Mouse (Mus musculus) left cerebral cortex, adult 2 months (tissue): ENCODE measurements around the gene Pdcd6ip. TPM values are rescaled to one million over a fixed set of nuclear protein-coding genes. Genes with fewer than 3 reads are reported as not detected.
A peak's percentile ranks its signal among the peaks of the same experiment; 100 is the strongest.

ENCODE experiments used
- DNase-seq, 2 experiments: peaks; one replicate each; pipeline ENCODE4 v3.0.0; 2021 to 2022; ENCODE audit warnings: low spot score in 2 of 2, mixed read lengths in 1 of 2; ENCODE audit errors: extremely low spot score in 1 of 2
- H3K27ac ChIP-seq: fragments of 200-600 bp; 2 replicates; pipeline ENCODE4 v1.8.1; 2022
- H3K4me3 ChIP-seq: fragments of 200-600 bp; 2 replicates; pipeline ENCODE4 v1.8.1; 2022
- CTCF ChIP-seq: fragments of 200-600 bp; IDR thresholded peaks from 2 replicates; pipeline ENCODE4 v1.8.1; 2022; ENCODE audit warnings: antibody characterized with exemption, mild to moderate bottlenecking, moderate library complexity
- intact Hi-C: fragments of 180-260 bp; cut with DNase I; formaldehyde crosslinking; loops from one replicate; pipeline ENCODE4 v1.15.1; 2025
- total RNA-seq, 2 experiments: library from RNA; stranded (reverse); gene quantifications; 2 replicates each; pipeline ENCODE4 v1.2.3; 2021

The Pdcd6ip gene
- total RNA-seq, 2 experiments from 2014 or later: 70.4 to 80.8 TPM

DNA sequence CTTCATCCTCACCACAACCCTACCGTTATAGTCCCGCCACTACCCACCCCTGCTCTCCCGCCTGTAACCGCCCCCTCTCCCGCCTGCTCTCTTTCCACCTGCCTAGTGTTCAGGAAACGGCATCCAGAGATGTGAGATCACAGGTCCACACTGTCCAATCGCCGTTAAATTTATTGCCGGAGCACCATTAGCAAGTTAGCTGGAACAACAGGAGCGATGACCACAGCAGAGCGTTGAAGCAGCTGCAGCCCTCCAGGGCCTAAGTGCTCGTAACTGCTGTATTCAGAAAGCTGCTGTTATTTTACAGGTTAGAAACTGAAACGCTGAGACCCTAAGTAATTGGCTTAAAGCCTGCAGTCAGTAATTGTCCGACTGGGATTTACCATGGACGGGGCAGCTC is 64.4 kb downstream of the Pdcd6ip start:
- no peak for DNase-seq
- intact Hi-C loops: loop anchor here (10.0 kb wide), 1 partner anchor 829 kb away; no protein-coding TSS in a partner anchor
- no peak for TF ChIP-seq CTCF
- Histone ChIP-seq H3K4me3 (no peak overlapping the region), H3K27ac (peak overlapping the region; percentile 67)

GRCm38 (mm10) chr9:113634986-113635385 is 73.1 kb downstream of the Pdcd6ip start:
- intact Hi-C loops: loop anchor here (5.0 to 10.0 kb wide), 6 partner anchors 293 to 1403 kb away; no protein-coding TSS in a partner anchor
- Histone ChIP-seq H3K4me3 (no peak overlapping the region), H3K27ac (no peak overlapping the region)
- DNase-seq: no peak
- TF ChIP-seq CTCF: no peak

GRCm38 (mm10) chr9:113633168-113633744 is 74.8 kb downstream of the Pdcd6ip start:
- H3K27ac ChIP-seq: peak overlapping the region; percentile 96
- TF ChIP-seq CTCF: no peak
- intact Hi-C loops: loop anchor here (5.0 to 10.0 kb wide), 6 partner anchors 291 to 1401 kb away; no protein-coding TSS in a partner anchor
- peak in 1 of 2 experiments; percentile 46 for DNase-seq
- H3K4me3 ChIP-seq: no peak overlapping the region

GRCm38 (mm10) chr9:113632350-113633043 is 75.6 kb downstream of the Pdcd6ip start:
- no peak for DNase-seq
- no peak overlapping the region for H3K4me3 ChIP-seq
- peak overlapping the region; percentile 96 for H3K27ac ChIP-seq
- no peak for TF ChIP-seq CTCF
- intact Hi-C loops: loop anchor here (5.0 to 10.0 kb wide), 6 partner anchors 290 to 1400 kb away; no protein-coding TSS in a partner anchor

DNA sequence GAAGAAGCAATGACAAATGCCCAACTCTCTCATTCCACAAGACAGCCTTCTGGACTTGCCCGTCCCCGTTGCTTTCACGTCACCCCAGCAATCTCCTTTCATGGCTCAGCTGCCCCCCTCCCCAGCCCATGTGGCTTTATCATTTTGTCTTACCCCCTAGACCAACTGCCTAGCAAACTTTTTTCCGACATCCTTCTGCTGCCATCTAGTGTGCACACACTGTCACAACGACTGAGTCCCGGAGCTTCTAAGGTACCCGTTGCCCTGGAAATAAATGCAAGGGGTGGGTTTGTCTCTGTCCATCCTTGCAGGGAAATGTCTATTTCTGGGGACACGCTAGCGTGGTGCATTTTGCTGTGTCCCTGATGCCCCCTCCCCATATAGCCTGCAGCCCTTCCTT is 78.4 kb downstream of the Pdcd6ip start:
- intact Hi-C loops: loop anchor here (2.0 to 10.0 kb wide), 12 partner anchors 107 to 1397 kb away; no protein-coding TSS in a partner anchor
- TF ChIP-seq CTCF: peak; percentile 72
- peak overlapping the region; percentile 86 for H3K27ac ChIP-seq

GRCm38 (mm10) chr9:113629191-113629590 is 78.9 kb downstream of the Pdcd6ip start:
- H3K4me3 ChIP-seq: no peak overlapping the region
- no peak for TF ChIP-seq CTCF
- no peak for DNase-seq
- peak overlapping the region; percentile 86 for H3K27ac ChIP-seq
- intact Hi-C loops: loop anchor here (2.0 to 5.0 kb wide), 6 partner anchors 107 to 380 kb away; no protein-coding TSS in a partner anchor

More for the DNA sequence above, 78.4 kb downstream of the Pdcd6ip start:
- peak; percentile 74 to 79 for DNase-seq
- no peak overlapping the region for H3K4me3 ChIP-seq

DNA sequence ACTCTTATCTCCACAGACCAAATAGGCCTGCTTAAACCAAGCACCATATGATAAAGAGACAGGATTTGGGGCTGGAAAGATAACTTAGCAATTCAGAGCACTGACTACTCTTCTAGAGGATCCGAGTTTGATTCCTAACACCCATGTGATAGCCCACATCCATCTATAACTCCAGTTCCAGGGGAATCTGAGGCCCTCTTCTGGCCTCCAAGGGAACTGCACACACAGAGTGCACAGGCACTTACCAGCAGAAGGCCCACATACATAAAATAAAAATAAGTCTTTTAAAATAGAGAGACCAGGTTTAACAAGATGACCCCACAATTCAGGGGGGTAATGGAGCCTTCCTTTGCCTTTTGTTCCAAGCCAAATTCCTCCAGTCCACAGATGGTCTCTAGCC is 79.3 kb downstream of the Pdcd6ip start:
- H3K4me3 ChIP-seq: no peak overlapping the region
- TF ChIP-seq CTCF: peak; percentile 42
- peak overlapping the region; percentile 86 for H3K27ac ChIP-seq
- no peak for DNase-seq
- intact Hi-C loops: loop anchor here (2.0 to 5.0 kb wide), 6 partner anchors 106 to 380 kb away; no protein-coding TSS in a partner anchor

DNA sequence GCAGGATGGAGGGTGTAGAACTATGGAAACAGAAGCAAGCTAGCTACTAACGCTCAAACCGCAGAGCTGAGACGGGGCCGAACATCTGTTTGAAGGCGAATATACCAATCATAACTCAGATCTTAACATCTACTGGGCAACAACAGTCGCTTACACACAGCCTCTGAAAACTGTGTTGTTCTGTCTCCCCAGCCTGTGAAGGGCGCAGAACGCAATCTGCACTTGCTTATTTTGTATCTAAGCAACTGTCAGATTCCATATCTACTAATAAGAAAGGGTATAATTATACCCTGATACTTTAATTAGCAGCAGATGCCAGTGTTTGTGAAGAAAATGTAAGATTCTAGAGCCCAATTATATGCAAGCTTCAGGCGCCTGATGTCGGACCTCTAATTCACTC is 81.3 kb downstream of the Pdcd6ip start:
- no peak for DNase-seq

GRCm38 (mm10) chr9:113624086-113624485 is 84.0 kb downstream of the Pdcd6ip start:
- H3K27ac ChIP-seq: peak overlapping the region; percentile 78
- intact Hi-C loops: no loop called here

More for the DNA sequence above, 81.3 kb downstream of the Pdcd6ip start:
- Histone ChIP-seq H3K27ac (peak overlapping the region; percentile 78), H3K4me3 (no peak overlapping the region)
- TF ChIP-seq CTCF: no peak
- intact Hi-C loops: loop anchor here (5.0 kb wide), 4 partner anchors 104 to 364 kb away; no protein-coding TSS in a partner anchor

GRCm38 (mm10) chr9:113617081-113617480 is 91.0 kb downstream of the Pdcd6ip start:
- TF ChIP-seq CTCF: no peak
- Histone ChIP-seq H3K27ac (no peak overlapping the region), H3K4me3 (no peak overlapping the region)
- DNase-seq: peak in 1 of 2 experiments; percentile 7
- intact Hi-C loops: no loop called here

More at GRCm38 (mm10) chr9:113624086-113624485, 84.0 kb downstream of the Pdcd6ip start:
- no peak overlapping the region for H3K4me3 ChIP-seq
- DNase-seq: no peak
- no peak for TF ChIP-seq CTCF

GRCm38 (mm10) chr9:113610776-113611175 is 97.3 kb downstream of the Pdcd6ip start:
- intact Hi-C loops: no loop called here
- peak in 1 of 2 experiments; percentile 9 for DNase-seq
- Histone ChIP-seq H3K27ac (no peak overlapping the region), H3K4me3 (no peak overlapping the region)
- no peak for TF ChIP-seq CTCF

DNA sequence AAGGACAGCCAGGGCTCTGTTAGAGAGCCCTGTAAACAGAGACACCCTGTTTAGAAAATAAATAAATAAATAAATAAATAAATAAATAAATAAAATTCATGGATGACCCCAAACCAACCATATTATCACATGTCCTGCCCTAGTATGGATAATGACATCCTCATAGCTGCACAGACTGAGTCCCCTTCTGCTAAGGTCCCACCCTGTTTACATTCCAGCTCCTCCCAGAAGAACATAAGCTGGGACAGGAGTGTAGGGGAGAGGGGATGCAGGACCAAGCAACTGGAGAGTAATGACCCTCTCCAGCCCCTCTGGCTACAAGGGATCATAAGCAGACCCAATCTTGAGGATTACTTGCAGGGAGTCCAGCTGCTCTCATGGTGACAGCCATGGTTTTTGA is 105.9 kb downstream of the Pdcd6ip start:
- TF ChIP-seq CTCF: no peak
- intact Hi-C loops: no loop called here
- DNase-seq: no peak
- H3K27ac ChIP-seq: no peak overlapping the region
- H3K4me3 ChIP-seq: no peak overlapping the region

Other genes with a start within 250 kb of the Pdcd6ip start
- 100 to 1,000 TPM; 212 TPM for gene Clasp2, start 33.2 kb upstream of the Pdcd6ip start, total RNA-seq
- gene Ubp1, start 222.7 kb upstream of the Pdcd6ip start, total RNA-seq: 10 to 100 TPM; 74.6 to 82.4 TPM